Mouse (Mus musculus): ENCODE measurements around the gene Tatdn2.
"Not testable (repeated sequence)": the region's sequence is repeated elsewhere in the genome, so short reads cannot be mapped to it uniquely, and the experiment has no call there.

- not testable (repeated sequence) for TF ChIP-seq POLR2A (IDR thresholded peaks at IDR 0.05; ENCODE audit: low read depth, low read length)
- TF ChIP-seq CTCF (conservative IDR thresholded peaks at IDR 0.05; ENCODE audit: insufficient read depth, insufficient read length, low read depth, low read length): 0 out of 2 replicates have a peak, but pooled peaks have one; percentile 10
These were observed 24.8 kb upstream of the Tatdn2 start for GRCm38 (mm10) chr6:113672029-113672428.

Data from kidney, adult 2 months (tissue).